Mouse (Mus musculus) ES-Bruce4 (cell line): Measurements from ENCODE around the gene Fer.

Source experiments
- CTCF ChIP-seq: IDR thresholded peaks from one replicate; pipeline ENCODE4 v1.8.1; 2011; ENCODE audit warnings: low read depth, low read length
- EP300 ChIP-seq: IDR thresholded peaks from 2 replicates; pipeline ENCODE4 v1.6.1; 2011; ENCODE audit warnings: low read depth, low read length; ENCODE audit not compliant: insufficient read depth
- POLR2A ChIP-seq: IDR thresholded peaks from one replicate; pipeline ENCODE4 v1.8.1; 2011; ENCODE audit warnings: low read length; ENCODE audit not compliant: insufficient read depth

DNA sequence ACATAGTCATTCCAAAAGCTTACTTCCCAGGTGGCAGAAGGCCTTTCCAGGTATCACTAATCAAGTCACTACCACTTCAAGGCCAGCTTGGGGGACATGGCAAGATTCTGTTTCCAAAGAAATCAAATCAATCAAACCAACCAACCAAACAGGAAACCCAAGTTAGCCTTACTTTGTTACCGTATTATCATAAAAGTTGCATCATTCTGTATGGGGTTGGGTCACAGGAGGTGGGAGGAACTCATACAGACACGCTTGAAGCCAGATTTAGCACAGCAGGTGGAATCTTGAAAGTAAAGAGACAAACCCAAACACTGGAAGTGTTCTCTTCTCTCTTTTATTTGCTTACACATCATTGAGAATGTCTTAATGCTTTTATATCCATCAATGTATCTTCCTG, 125.8 kb downstream of the Fer start:
- TF ChIP-seq CTCF: no peak
- TF ChIP-seq EP300: no peak
- no peak for TF ChIP-seq POLR2A
